Mouse (Mus musculus) small intestine, adult 2 months (tissue): ENCODE results near the gene Acan.

Experiments used
- CTCF ChIP-seq: fragments of 200-500 bp; IDR thresholded peaks from 2 replicates; pipeline ENCODE4 v1.5.1; 2012; ENCODE audit warnings: low read depth, mild to moderate bottlenecking, control low read depth, inconsistent platforms, low read length, moderate library complexity, mixed read lengths; ENCODE audit not compliant: insufficient replicate concordance, insufficient read length; ENCODE audit errors: extremely low read depth
- POLR2A ChIP-seq: fragments of 200-500 bp; IDR thresholded peaks from 2 replicates; pipeline ENCODE4 v1.6.1; 2012; ENCODE audit warnings: low read depth, mild to moderate bottlenecking, control low read depth, inconsistent platforms, low read length, moderate library complexity

GRCm38 (mm10) chr7:79034521-79034920 lies 18.8 kb upstream of the Acan start:
- TF ChIP-seq CTCF (no peak), POLR2A (no peak)
